Mouse (Mus musculus) embryonic fibroblast, embryonic 13.5 days (primary cell): Measurements from ENCODE around the gene Enox2.

Source experiments
- CTCF ChIP-seq: IDR thresholded peaks from 2 replicates; pipeline ENCODE4 v1.5.1; 2011; ENCODE audit warnings: mild to moderate bottlenecking, control low read depth, low read length, moderate library complexity, borderline replicate concordance; ENCODE audit not compliant: insufficient read depth
- POLR2A ChIP-seq: IDR thresholded peaks from 2 replicates; pipeline ENCODE4 v1.6.1; 2011; ENCODE audit warnings: low read depth, mild to moderate bottlenecking, control low read depth, low read length, moderate library complexity

GRCm38 (mm10) chrX:49225792-49226426 is 62.1 kb downstream of the Enox2 start:
- no peak for TF ChIP-seq POLR2A
- TF ChIP-seq CTCF: no peak
